Mouse (Mus musculus) erythroblast, embryonic 14.5 days (primary cell): ENCODE results near the gene Foxn3.

ENCODE experiments used
- GATA1 ChIP-seq: IDR thresholded peaks from 2 replicates; pipeline ENCODE4 v1.6.1; 2012; ENCODE audit warnings: low read length, inconsistent platforms, mixed read lengths
- TAL1 ChIP-seq: IDR thresholded peaks from 3 replicates; pipeline ENCODE4 v1.6.1; 2012; ENCODE audit warnings: low read length, inconsistent platforms, mixed read lengths

DNA sequence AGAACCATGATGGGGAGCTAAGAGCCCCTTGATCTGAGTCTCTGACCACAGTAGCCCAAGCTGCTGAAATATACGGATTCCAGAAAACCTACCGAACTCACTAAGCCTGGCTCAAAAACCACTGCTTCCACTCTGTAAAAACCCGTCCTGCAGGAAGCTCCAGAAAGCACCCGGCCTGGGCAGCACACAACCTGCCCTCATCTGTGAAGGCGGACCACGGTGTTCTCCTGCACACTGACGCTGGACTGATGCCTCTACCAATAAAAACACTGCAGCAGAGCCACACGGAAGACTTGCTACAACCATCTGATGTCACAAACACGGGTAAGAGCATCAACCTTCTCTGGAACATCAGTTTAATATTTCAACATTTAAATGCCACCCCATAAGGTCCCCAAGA is 227.8 kb downstream of the Foxn3 start:
- TF ChIP-seq GATA1 (no peak), TAL1 (no peak)
